Mouse (Mus musculus): ENCODE results near the gene Tbc1d30.
A peak's percentile ranks its signal among the peaks of the same experiment; 100 is the strongest.

Tbc1d30 gene

DNA sequence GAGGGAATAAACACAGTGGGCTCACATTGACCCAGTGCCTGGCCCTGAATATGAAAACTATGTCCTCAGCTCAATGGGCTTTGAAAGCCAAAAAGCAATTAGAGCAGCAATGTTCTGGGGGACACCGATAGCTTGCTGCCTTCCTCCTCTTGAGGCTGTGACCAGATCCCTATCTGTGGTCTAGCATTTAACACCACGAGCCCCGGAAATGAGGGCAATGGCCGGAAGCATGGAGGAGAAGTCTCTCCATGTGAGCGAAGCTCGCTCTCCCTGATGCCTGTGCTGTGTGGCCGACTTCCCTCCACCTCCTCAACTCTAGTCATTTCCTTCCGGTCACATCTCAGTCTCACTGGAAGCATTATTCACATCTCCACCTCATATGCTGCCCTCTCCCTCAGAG is 82.3 kb downstream of the Tbc1d30 start:
- DNase-seq (ENCODE audit: low spot score in 2 of 2), result no peak

DNA sequence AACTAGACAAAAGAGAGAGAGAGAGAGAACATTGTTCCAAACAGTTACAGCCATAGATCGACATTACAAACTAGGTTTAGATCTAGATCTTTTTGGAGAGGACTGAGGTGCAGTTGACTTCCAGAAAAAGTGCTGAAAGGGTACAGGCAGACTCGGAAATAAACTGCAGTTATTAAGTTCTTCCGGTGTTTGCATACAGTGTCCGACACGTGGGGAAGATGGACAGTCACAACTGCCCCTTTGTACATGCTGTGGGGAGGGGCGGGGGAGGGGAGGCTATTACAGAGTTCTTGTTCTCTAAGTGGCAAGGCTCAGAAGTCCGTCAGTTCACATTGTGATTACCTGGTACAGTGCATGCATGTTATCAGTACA is 86.9 kb downstream of the Tbc1d30 start:
- DNase-seq (ENCODE audit: low spot score in 2 of 2), result no peak

DNA sequence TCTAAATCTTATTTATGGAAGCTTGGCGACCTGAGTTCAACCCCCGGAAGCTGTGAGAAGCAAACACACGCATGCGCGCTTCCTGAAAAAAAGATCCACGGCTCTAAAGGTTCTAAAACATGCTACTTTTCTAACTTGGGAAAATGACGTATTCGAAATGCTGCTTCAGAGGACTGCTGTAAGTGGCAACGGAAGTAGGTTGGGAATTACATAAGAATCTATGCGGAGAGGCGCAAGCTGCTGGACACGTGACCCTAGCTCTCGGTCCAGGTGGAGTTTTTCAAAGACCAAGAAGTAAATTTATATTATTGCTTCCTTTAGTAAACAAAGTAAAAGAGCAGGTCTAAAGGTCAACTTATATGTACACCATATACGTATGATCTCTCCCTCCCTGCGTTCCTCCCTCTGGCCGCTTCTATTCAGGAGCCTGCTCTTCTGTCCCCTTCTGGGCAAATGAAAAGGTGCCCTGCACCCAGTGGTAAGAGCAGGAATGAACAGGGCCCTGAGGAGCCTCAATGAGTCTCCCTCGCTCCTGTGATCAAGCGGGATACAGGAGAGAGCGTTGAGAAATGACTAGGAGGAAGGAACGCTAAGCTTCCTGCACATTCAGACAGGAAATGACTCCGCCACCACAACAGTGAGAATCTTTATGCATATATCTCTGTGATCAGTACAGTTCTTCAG is 87.4 kb downstream of the Tbc1d30 start:
- no peak for DNase-seq (ENCODE audit: low spot score in 2 of 2)

DNA sequence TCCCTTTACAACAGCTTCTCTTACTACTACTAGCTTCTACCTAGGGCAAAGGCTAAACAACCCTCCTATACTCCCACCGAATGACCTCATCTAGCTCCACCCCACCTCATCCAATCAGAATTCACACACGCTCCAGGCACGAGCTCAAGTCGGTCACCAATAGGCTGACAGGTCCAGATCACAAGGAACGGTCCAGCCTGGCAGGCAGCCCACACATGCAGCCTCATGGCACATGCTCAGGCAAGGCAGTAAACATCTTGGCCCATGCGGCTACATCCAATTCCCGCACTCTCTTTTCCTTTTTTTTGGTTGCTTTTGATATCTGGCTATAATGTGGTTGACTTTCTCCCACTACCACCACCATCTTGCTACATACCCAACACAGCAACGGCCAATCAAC is 88.9 kb downstream of the Tbc1d30 start:
- DNase-seq (ENCODE audit: low spot score in 2 of 2), result no peak

- no peak for DNase-seq (ENCODE audit: low spot score in 2 of 2)
These were observed 90.0 kb downstream of the Tbc1d30 start for GRCm38 (mm10) chr10:121261036-121261592.

GRCm38 (mm10) chr10:121256115-121256825 is 94.8 kb downstream of the Tbc1d30 start:
- DNase-seq (ENCODE audit: low spot score in 2 of 2), result peak; percentile 16 to 67

- no peak for DNase-seq (ENCODE audit: low spot score in 2 of 2)
These were observed 95.6 kb downstream of the Tbc1d30 start for GRCm38 (mm10) chr10:121255465-121255864.

DNA sequence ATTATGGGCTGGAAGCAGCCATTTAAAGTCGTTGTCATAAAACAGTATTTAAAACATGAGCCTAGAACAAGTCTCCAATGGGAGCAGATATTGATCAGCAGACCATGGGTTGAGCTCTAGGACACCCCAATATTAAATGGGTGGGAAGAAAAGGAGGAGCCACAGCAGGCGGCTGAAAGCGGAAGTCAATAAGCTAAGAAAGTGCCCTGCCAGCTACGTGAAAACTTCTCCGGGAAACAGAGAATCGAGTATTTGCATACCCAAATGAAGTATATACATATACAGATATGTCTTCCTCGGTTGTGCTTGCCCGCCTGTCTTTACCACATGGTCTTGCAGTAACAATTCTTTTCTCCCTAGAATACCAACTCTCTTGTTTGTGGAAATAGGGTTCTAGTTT is 96.7 kb downstream of the Tbc1d30 start:
- DNase-seq (ENCODE audit: low spot score in 2 of 2), result no peak

DNA sequence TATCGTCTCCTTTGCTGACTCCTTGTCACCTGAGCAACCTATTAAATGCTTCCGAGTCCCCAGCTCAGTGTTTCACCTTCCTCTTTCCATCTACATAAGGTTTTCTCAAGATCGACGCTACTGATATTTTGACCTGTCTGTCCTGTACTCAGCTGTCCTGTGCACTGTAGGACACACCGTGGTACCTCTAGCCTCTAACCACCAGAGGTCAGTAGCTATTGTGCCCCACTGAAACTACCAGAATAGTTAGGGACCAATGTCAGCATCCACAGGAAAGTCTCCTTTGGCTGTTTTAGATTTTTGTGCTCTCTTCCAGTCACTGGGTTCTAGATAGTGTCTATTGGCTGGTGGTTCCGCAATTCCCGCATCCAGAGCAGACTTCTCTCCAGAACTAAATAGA is 98.3 kb downstream of the Tbc1d30 start:
- no peak for DNase-seq (ENCODE audit: low spot score in 2 of 2)

- no peak for DNase-seq (ENCODE audit: low spot score in 2 of 2)
These were observed 99.9 kb downstream of the Tbc1d30 start for GRCm38 (mm10) chr10:121251191-121251590.

DNA sequence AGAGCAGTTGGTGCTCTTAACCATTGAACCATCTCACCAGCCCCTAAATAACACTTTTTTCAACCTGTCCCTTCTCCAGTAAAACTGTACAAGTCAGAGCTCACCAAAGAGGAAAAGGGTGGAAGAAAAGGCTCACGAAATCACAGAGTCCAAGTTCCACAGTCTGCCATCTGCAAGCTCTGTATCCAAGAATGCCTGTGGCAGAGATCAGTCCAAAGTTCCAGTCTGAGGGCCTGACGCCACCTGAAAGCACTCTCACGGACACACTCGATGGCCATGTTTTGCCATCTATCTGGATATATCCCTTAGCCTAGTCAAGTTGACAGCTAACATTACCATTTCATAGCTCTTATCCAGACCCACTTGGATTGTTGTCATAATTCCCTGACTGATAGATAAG is 101.3 kb downstream of the Tbc1d30 start:
- no peak for DNase-seq (ENCODE audit: low spot score in 2 of 2)

DNA sequence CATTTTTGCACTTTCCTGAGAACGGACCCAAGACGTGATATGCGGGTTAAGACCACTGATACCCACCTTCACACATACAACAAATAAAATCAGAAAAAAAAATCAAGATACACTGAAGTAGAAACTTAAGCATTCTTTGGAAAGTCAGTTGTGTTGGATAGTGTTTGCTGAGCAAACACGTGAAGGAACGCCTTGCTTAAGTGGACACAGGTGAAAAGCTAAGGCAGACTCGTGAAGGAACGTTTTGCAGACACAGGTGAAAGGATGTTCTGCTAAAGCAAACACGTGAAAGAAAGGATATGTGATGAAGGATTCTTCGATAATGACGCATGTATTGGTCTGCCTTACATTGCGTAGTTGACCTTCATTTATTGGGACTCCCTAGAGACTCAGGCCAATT is 103.5 kb downstream of the Tbc1d30 start:
- DNase-seq (ENCODE audit: low spot score in 2 of 2), result no peak

DNA sequence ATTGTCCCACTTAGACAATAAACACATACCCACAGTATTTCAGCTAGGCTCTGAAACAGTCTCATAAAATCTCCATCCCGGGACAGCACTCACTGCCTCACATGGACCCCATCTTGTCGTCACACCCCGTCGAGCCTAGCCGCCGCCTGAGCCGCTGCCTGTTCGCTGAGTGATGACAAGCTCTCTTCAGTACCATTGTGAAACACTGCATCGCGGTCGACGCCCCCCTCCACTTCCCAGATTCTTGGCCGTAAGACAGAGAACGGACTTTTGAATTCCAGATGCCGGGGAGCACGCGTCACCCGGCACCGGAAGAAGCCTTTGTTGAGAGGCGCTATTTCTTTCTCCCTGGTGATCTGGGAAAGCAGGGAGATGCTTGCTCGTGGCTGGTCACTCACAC is 104.1 kb downstream of the Tbc1d30 start:
- no peak for DNase-seq (ENCODE audit: low spot score in 2 of 2)

- DNase-seq (ENCODE audit: low spot score in 2 of 2), result no peak
These were observed 107.5 kb downstream of the Tbc1d30 start for GRCm38 (mm10) chr10:121243373-121244207.

- no peak for DNase-seq (ENCODE audit: low spot score in 2 of 2)
These were observed 108.5 kb downstream of the Tbc1d30 start for GRCm38 (mm10) chr10:121242596-121242995.

DNA sequence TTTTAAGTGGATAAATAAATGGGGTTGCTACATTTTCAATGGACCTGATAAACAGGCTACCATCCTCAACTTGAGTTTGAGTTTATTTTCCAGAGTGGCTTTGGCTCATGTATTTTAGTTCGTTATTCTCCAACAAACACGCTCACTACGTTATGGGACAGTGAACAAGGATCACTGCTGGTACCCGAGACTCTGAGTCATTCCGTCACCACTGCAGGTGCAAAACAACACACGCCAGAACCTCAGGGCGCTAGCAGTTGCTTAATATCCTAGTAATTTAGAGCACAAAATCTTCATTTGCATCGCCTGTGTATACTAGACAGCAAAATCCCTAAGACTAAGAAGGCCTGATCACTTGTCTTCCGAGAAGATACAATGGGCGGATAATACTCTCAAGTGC is 112.0 kb downstream of the Tbc1d30 start:
- no peak for DNase-seq (ENCODE audit: low spot score in 2 of 2)

DNA sequence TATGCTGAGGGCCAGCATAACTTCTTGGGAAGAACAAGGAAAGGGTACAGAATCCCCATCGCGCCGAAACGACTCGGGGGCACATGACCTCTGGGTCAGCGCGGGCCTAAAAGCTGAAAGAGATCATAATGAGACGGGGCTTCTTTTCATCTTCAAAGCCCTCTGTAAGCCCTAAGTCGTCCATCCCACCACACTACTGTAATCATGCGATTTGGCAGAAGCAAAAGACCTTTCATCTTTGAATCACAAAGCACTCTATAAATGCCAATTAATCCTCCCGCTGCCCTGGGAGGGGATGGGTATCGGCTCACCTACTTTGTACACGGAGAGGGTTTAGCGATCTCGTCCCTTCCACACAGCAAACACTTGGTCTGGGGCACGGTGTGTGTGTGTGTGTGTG is 112.5 kb downstream of the Tbc1d30 start:
- no peak for DNase-seq (ENCODE audit: low spot score in 2 of 2)

DNA sequence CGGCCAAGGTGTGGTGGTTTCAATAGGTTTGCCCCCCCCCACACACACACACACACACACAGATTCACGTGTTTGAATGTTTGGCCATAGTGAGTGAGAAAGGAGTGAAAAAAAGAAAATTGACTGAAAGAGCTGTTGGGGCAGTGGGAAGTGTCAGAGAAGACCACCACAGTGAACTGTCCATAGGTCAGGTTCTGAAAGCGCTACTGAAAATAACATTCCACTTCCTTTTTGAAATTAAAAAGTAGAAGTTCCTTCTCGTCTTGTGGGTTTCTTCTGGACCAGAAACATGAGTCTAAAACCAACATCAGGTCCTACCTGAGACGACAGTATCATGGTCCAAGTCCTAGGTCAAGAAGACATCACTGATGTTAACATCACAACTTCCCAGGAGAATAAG is 113.7 kb downstream of the Tbc1d30 start:
- no peak for DNase-seq (ENCODE audit: low spot score in 2 of 2)

DNA sequence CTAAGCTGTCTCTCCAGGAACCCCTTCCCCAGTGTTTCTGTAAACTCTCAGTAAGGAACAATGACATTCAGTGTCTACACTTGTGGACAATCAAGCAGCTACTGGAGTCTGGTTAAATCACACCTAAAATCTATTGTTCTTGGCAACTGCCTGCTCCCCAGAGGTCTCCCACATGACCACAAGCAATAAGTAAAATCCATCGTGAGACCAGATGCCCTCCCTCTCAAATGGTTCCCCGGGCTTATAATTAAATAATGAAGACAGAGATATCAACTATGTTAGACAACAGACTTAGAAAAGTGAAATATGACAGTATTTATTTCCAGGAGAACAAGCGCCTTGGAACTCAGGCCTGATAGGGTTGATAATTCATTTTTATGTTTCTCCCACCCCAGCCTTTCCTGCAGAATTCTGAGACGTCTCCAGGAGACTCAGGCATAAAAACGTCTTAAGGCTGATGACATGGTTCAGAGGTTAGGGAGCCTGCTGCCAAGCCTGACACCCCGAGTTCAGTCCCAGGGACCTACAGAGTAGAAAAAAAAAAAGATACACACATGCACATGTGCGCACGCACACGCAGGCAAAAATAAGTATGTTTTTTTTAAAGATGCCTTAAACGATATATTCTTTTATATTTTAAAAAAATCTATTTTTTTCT is 115.8 kb downstream of the Tbc1d30 start:
- no peak for DNase-seq (ENCODE audit: low spot score in 2 of 2)

DNA sequence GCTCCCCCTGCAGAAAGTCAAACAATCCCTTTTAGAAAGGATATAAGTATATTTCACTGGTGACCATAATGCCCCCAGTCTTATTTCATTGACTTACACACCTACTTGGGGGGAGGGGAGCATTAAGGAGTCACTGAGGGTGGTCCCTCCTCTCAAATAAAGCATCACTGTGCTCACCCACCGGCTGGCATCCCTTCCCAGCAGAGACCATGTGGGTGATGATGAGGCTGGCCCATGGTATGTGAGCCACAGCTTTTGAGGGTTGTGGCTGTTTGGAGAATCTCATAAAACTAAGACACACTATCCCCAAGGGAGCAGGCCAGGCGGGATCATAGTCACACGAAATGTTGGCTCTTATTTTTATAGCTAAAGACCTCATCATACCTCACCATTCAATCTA is 116.6 kb downstream of the Tbc1d30 start:
- no peak for DNase-seq (ENCODE audit: low spot score in 2 of 2)

- DNase-seq (ENCODE audit: low spot score in 2 of 2), result no peak
These were observed 122.6 kb downstream of the Tbc1d30 start for GRCm38 (mm10) chr10:121228422-121228953.

DNA sequence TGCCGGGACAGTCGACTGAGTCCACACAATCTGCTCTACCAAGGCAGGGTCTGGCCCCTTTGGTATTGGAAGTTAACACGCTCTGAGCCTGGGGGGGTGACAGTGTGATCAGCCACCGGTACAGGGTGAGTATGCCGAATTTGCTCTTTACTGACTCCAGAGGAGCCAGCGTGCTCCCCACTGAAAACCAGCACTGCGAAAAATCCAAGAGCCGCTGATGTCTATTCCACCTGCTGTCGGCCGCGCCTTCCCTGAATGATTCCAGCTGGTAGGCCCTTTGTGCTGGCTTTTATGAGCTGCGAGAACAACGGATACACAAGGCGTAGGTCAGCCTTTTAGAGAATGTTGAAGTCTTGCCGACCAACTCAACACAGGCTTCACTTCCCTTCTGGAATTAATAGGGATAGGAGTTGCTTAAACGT is 123.1 kb downstream of the Tbc1d30 start:
- no peak for DNase-seq (ENCODE audit: low spot score in 2 of 2)

Data from spleen, postnatal 10 days (tissue).